Mouse (Mus musculus) midbrain, embryonic 11.5 days (tissue): ENCODE results near the gene Opcml. TPM values are rescaled to one million over a fixed set of nuclear protein-coding genes. Genes with fewer than 3 reads are reported as not detected.

Experiments used
- ATAC-seq: fragments of 200-750 bp; cut with Nextera tagmentation; 2 replicates; pipeline ENCODE4 v1.8.0; 2017; ENCODE audit warnings: moderate TSS enrichment, moderate library complexity; ENCODE audit not compliant: low FRiP score
- DNase-seq: peaks from one replicate; pipeline ENCODE4 v3.0.0; 2015; ENCODE audit warnings: low spot score; ENCODE audit errors: missing footprints
- H3K27ac ChIP-seq: fragments of 300-500 bp; sonication (generic); 2 replicates; pipeline ENCODE4 v1.5.1; 2014; ENCODE audit warnings: low read depth, low read length
- H3K27me3 ChIP-seq: fragments of 300-500 bp; sonication (generic); 2 replicates; pipeline ENCODE4 v1.6.1; 2014; ENCODE audit warnings: mild to moderate bottlenecking, low read length, moderate library complexity, mixed read lengths; ENCODE audit not compliant: control insufficient read depth, insufficient read depth
- H3K36me3 ChIP-seq: fragments of 300-500 bp; sonication (generic); 2 replicates; pipeline ENCODE4 v1.6.1; 2014; ENCODE audit warnings: mild to moderate bottlenecking, low read length, moderate library complexity, mixed read lengths; ENCODE audit not compliant: control insufficient read depth, insufficient read depth
- H3K4me1 ChIP-seq: fragments of 300-500 bp; sonication (generic); 2 replicates; pipeline ENCODE4 v1.6.1; 2014; ENCODE audit warnings: low read length; ENCODE audit not compliant: control insufficient read depth, insufficient read depth
- H3K4me2 ChIP-seq: fragments of 300-500 bp; sonication (generic); 2 replicates; pipeline ENCODE4 v1.6.1; 2014; ENCODE audit warnings: mild to moderate bottlenecking, moderate library complexity
- H3K4me3 ChIP-seq: fragments of 300-500 bp; sonication (generic); 2 replicates; pipeline ENCODE4 v1.5.1; 2014; ENCODE audit warnings: low read depth, low read length
- H3K9ac ChIP-seq: fragments of 300-500 bp; sonication (generic); 2 replicates; pipeline ENCODE4 v1.6.1; 2014; ENCODE audit warnings: low read length
- H3K9me3 ChIP-seq: fragments of 300-500 bp; sonication (generic); 2 replicates; pipeline ENCODE4 v1.6.1; 2016; ENCODE audit warnings: low read length; ENCODE audit not compliant: control insufficient read depth
- WGBS: fragments of 180-500 bp; shearing (Covaris S2); extraction: QIAGEN DNeasy Blood & Tissue Kit; methylation state at CpG from one replicate; pipeline ENCODE4 v1.1.7; 2014; 5-methylcytosine and 5-hydroxymethylcytosine counted together
- polyA plus RNA-seq: library from polyadenylated mRNA; unstranded; fragments of >200 nt; fragmentation: Nextera tagmentation; extraction: Ambion mirVana; gene quantifications from 2 replicates; pipeline ENCODE4 v1.2.1, GENCODE M21; 2014

The Opcml gene
- polyA plus RNA-seq, 1 experiment from 2014 or later: 3.2 TPM

- H3K9me3 ChIP-seq: no peaks in the 10 kb centered on the region
- no peak overlapping the region for H3K4me2 ChIP-seq
- no peak overlapping the region for H3K4me3 ChIP-seq
- no peaks in the 10 kb centered on the region for H3K4me1 ChIP-seq
- DNase-seq (peak; percentile 87), ATAC-seq (peak; percentile 58; the same call in 1 of the 2 replicates)
- 28% methylated on average over 2 of the region's 2 CpGs for WGBS
- no peaks in the 10 kb centered on the region for H3K36me3 ChIP-seq
- no peak overlapping the region for H3K9ac ChIP-seq
- H3K27ac ChIP-seq: peak overlapping the region; percentile 30; the same call in 1 of the 2 replicates
- H3K27me3 ChIP-seq: no peaks in the 10 kb centered on the region
Measured at GRCm38 (mm10) chr9:28136614-28137013, 346.0 kb downstream of the Opcml start.

- H3K27ac ChIP-seq: no peak overlapping the region
- H3K9ac ChIP-seq: no peak overlapping the region
- no peaks in the 10 kb centered on the region for H3K9me3 ChIP-seq
- ATAC-seq (no peak), DNase-seq (no peak)
- no peaks in the 10 kb centered on the region for H3K4me1 ChIP-seq
- no peak overlapping the region for H3K4me2 ChIP-seq
- 90% methylated on average over 12 of the region's 12 CpGs for WGBS
- H3K36me3 ChIP-seq: no peaks in the 10 kb centered on the region
- no peaks in the 10 kb centered on the region for H3K27me3 ChIP-seq
- H3K4me3 ChIP-seq: no peak overlapping the region
Measured at GRCm38 (mm10) chr9:28139957-28140597, 349.5 kb downstream of the Opcml start.

GRCm38 (mm10) chr9:28149507-28149906, 358.9 kb downstream of the Opcml start:
- H3K9ac ChIP-seq: no peak overlapping the region
- no peak for DNase-seq
- H3K4me2 ChIP-seq: no peak overlapping the region
- H3K36me3 ChIP-seq: no peaks in the 10 kb centered on the region
- no peaks in the 10 kb centered on the region for H3K4me1 ChIP-seq
- no peak for ATAC-seq
- H3K27ac ChIP-seq: no peak overlapping the region
- 78% methylated on average over 3 of the region's 3 CpGs for WGBS
- no peak overlapping the region for H3K4me3 ChIP-seq
- no peaks in the 10 kb centered on the region for H3K9me3 ChIP-seq
- H3K27me3 ChIP-seq: no peaks in the 10 kb centered on the region

GRCm38 (mm10) chr9:28153748-28154147, 363.2 kb downstream of the Opcml start:
- Histone ChIP-seq H3K9ac (no peak overlapping the region), H3K4me1 (no peaks in the 10 kb centered on the region), H3K4me3 (no peak overlapping the region), H3K9me3 (no peaks in the 10 kb centered on the region), H3K27ac (no peak overlapping the region), H3K4me2 (no peak overlapping the region), H3K27me3 (no peaks in the 10 kb centered on the region), H3K36me3 (no peaks in the 10 kb centered on the region)
- ATAC-seq (no peak), DNase-seq (no peak)
- WGBS: 82% methylated on average over 6 of the region's 6 CpGs

GRCm38 (mm10) chr9:28157092-28157491, 366.5 kb downstream of the Opcml start:
- H3K4me2 ChIP-seq: no peak overlapping the region
- H3K9me3 ChIP-seq: no peaks in the 10 kb centered on the region
- DNase-seq (no peak), ATAC-seq (no peak)
- no peak overlapping the region for H3K27ac ChIP-seq
- WGBS: 89% methylated on average over 7 of the region's 7 CpGs
- H3K4me1 ChIP-seq: no peaks in the 10 kb centered on the region
- no peak overlapping the region for H3K4me3 ChIP-seq
- no peaks in the 10 kb centered on the region for H3K36me3 ChIP-seq
- H3K9ac ChIP-seq: no peak overlapping the region
- no peaks in the 10 kb centered on the region for H3K27me3 ChIP-seq

- H3K36me3 ChIP-seq: no peaks in the 10 kb centered on the region
- no peaks in the 10 kb centered on the region for H3K9me3 ChIP-seq
- no peak overlapping the region for H3K4me3 ChIP-seq
- H3K9ac ChIP-seq: no peak overlapping the region
- 98% methylated on average over 1 of the region's 1 CpGs for whole genome bisulfite sequencing
- H3K27me3 ChIP-seq: no peaks in the 10 kb centered on the region
- H3K27ac ChIP-seq: no peak overlapping the region
- H3K4me2 ChIP-seq: no peak overlapping the region
- no peak for DNase-seq
- no peak for ATAC-seq
- no peaks in the 10 kb centered on the region for H3K4me1 ChIP-seq
Measured at GRCm38 (mm10) chr9:28160953-28161352, 370.4 kb downstream of the Opcml start.

- DNase-seq (no peak), ATAC-seq (no peak)
- Histone ChIP-seq H3K4me2 (no peak overlapping the region), H3K27me3 (no peaks in the 10 kb centered on the region), H3K4me3 (no peak overlapping the region), H3K9ac (no peak overlapping the region), H3K36me3 (no peaks in the 10 kb centered on the region), H3K9me3 (no peaks in the 10 kb centered on the region), H3K4me1 (no peaks in the 10 kb centered on the region), H3K27ac (no peak overlapping the region)
- 61% methylated on average over 4 of the region's 4 CpGs for whole genome bisulfite sequencing
Measured at GRCm38 (mm10) chr9:28163946-28164345, 373.4 kb downstream of the Opcml start.

GRCm38 (mm10) chr9:28171890-28172289, 381.3 kb downstream of the Opcml start:
- no peaks in the 10 kb centered on the region for H3K9me3 ChIP-seq
- no peaks in the 10 kb centered on the region for H3K27me3 ChIP-seq
- H3K36me3 ChIP-seq: no peaks in the 10 kb centered on the region
- DNase-seq: peak; percentile 94
- ATAC-seq: peak; percentile 64; the same call in 1 of the 2 replicates
- no peak overlapping the region for H3K27ac ChIP-seq
- H3K4me1 ChIP-seq: no peaks in the 10 kb centered on the region
- no peak overlapping the region for H3K4me2 ChIP-seq
- no peak overlapping the region for H3K9ac ChIP-seq
- 8% methylated on average over 6 of the region's 6 CpGs for WGBS
- no peak overlapping the region for H3K4me3 ChIP-seq

GRCm38 (mm10) chr9:28177052-28177451, 386.5 kb downstream of the Opcml start:
- no peaks in the 10 kb centered on the region for H3K36me3 ChIP-seq
- H3K4me3 ChIP-seq: no peak overlapping the region
- no peaks in the 10 kb centered on the region for H3K4me1 ChIP-seq
- no peak overlapping the region for H3K27ac ChIP-seq
- no peak for DNase-seq
- no peaks in the 10 kb centered on the region for H3K9me3 ChIP-seq
- H3K27me3 ChIP-seq: no peaks in the 10 kb centered on the region
- 83% methylated on average over 2 of the region's 2 CpGs for WGBS
- no peak for ATAC-seq
- H3K4me2 ChIP-seq: no peak overlapping the region
- H3K9ac ChIP-seq: no peak overlapping the region
